Mouse (Mus musculus): ENCODE measurements around the gene Kirrel3. TPM values are rescaled to one million over a fixed set of nuclear protein-coding genes. Genes with fewer than 3 reads are reported as not detected.

Gene Kirrel3
- polyA plus RNA-seq, 1 experiment from 2014 or later: 6.6 TPM

GRCm38 (mm10) chr9:35049891-35050527 lies 564.3 kb downstream of the Kirrel3 start:
- no peak for DNase-seq (ENCODE audit: low spot score)
- no peaks in the 10 kb centered on the region; the same call in 1 of the 2 replicates for H3K4me1 ChIP-seq (ENCODE audit: control insufficient read depth, insufficient read depth, low read length)
- no peaks in the 10 kb centered on the region for H3K9me3 ChIP-seq (ENCODE audit: control insufficient read depth, low read length)
- no peak overlapping the region for H3K4me3 ChIP-seq (ENCODE audit: low read depth, low read length)
- no peaks in the 10 kb centered on the region for H3K27me3 ChIP-seq (ENCODE audit: control insufficient read depth, insufficient read depth, low read length)
- 83% methylated on average over 3 of the region's 3 CpGs for WGBS
- ATAC-seq (ENCODE audit: insufficient read depth, low FRiP score, low TSS enrichment): no peak
- no peak overlapping the region for H3K27ac ChIP-seq (ENCODE audit: low read depth, low read length)
- no peak overlapping the region for H3K4me2 ChIP-seq (ENCODE audit: low read depth)
- no peak overlapping the region for H3K9ac ChIP-seq (ENCODE audit: low read length)
- H3K36me3 ChIP-seq (ENCODE audit: control insufficient read depth, insufficient read depth, low read length): no peaks in the 10 kb centered on the region

- H3K4me2 ChIP-seq (ENCODE audit: low read depth): no peak overlapping the region
- H3K9me3 ChIP-seq (ENCODE audit: control insufficient read depth, low read length): no peaks in the 10 kb centered on the region
- H3K9ac ChIP-seq (ENCODE audit: low read length): no peak overlapping the region
- no peaks in the 10 kb centered on the region for H3K4me1 ChIP-seq (ENCODE audit: control insufficient read depth, insufficient read depth, low read length)
- no peak overlapping the region for H3K27ac ChIP-seq (ENCODE audit: low read depth, low read length)
- 96% methylated on average over 6 of the region's 6 CpGs for WGBS
- no peak for ATAC-seq (ENCODE audit: insufficient read depth, low FRiP score, low TSS enrichment)
- H3K36me3 ChIP-seq (ENCODE audit: control insufficient read depth, insufficient read depth, low read length): no peaks in the 10 kb centered on the region
- H3K4me3 ChIP-seq (ENCODE audit: low read depth, low read length): no peak overlapping the region
- H3K27me3 ChIP-seq (ENCODE audit: control insufficient read depth, insufficient read depth, low read length): no peaks in the 10 kb centered on the region
- DNase-seq (ENCODE audit: low spot score): no peak
These were observed 565.2 kb downstream of the Kirrel3 start for GRCm38 (mm10) chr9:35050701-35051454.

- WGBS: 96% methylated on average over 4 of the region's 4 CpGs
- no peak overlapping the region for H3K27ac ChIP-seq (ENCODE audit: low read depth, low read length)
- ATAC-seq (ENCODE audit: insufficient read depth, low FRiP score, low TSS enrichment) (no peak), DNase-seq (ENCODE audit: low spot score) (no peak)
- no peaks in the 10 kb centered on the region for H3K36me3 ChIP-seq (ENCODE audit: control insufficient read depth, insufficient read depth, low read length)
- no peaks in the 10 kb centered on the region for H3K9me3 ChIP-seq (ENCODE audit: control insufficient read depth, low read length)
- H3K4me2 ChIP-seq (ENCODE audit: low read depth): no peak overlapping the region
- no peaks in the 10 kb centered on the region for H3K4me1 ChIP-seq (ENCODE audit: control insufficient read depth, insufficient read depth, low read length)
- H3K27me3 ChIP-seq (ENCODE audit: control insufficient read depth, insufficient read depth, low read length): no peaks in the 10 kb centered on the region
- no peak overlapping the region for H3K9ac ChIP-seq (ENCODE audit: low read length)
- no peak overlapping the region for H3K4me3 ChIP-seq (ENCODE audit: low read depth, low read length)
These were observed 566.0 kb downstream of the Kirrel3 start for GRCm38 (mm10) chr9:35051666-35052065.

DNA sequence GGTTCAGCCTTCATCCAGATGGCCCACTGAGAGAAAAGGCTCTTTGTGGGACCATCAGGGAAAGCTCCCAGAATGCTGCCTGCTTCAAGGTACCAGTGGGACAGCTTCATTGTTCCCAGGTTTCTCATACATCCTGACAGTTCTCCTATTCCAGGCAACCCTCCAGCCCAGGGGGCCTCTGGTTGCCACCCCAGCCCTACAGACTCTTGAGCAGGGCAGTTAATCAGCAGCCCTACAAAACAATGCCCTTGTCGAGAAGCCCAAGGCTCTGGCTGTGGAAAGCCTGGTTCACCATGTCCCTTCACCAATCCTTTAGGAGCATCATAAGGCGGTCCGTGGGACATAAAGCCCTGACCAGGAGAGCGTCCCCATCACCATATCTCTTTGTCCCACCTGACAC lies 567.0 kb downstream of the Kirrel3 start:
- no peaks in the 10 kb centered on the region for H3K36me3 ChIP-seq (ENCODE audit: control insufficient read depth, insufficient read depth, low read length)
- H3K4me1 ChIP-seq (ENCODE audit: control insufficient read depth, insufficient read depth, low read length): no peaks in the 10 kb centered on the region
- H3K4me3 ChIP-seq (ENCODE audit: low read depth, low read length): no peak overlapping the region
- no peak overlapping the region for H3K27ac ChIP-seq (ENCODE audit: low read depth, low read length)
- 94% methylated on average over 4 of the region's 4 CpGs for WGBS
- H3K4me2 ChIP-seq (ENCODE audit: low read depth): no peak overlapping the region
- H3K9ac ChIP-seq (ENCODE audit: low read length): no peak overlapping the region
- no peak for DNase-seq (ENCODE audit: low spot score)
- H3K27me3 ChIP-seq (ENCODE audit: control insufficient read depth, insufficient read depth, low read length): no peaks in the 10 kb centered on the region
- no peak for ATAC-seq (ENCODE audit: insufficient read depth, low FRiP score, low TSS enrichment)
- H3K9me3 ChIP-seq (ENCODE audit: control insufficient read depth, low read length): no peaks in the 10 kb centered on the region

DNA sequence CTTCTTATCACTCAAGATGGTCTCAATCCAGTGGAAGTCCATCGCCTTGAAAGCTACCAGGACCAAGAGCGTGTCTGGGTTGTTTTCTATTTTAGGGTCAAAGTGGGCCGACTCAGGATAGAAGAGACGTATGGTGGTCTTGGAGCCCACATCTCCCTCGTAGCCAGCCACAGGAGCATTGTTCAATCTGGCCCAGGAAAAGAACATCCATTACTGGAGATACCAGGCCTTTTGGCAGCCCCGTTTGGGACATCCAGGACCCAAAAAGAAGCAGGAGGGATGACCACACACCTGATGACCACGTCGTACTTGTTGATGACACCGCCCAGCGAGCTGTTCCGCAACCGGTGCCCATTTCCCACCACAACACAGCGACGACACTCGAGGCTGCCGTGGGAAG lies 567.4 kb downstream of the Kirrel3 start:
- no peak for ATAC-seq (ENCODE audit: insufficient read depth, low FRiP score, low TSS enrichment)
- Histone ChIP-seq H3K9me3 (ENCODE audit: control insufficient read depth, low read length) (no peaks in the 10 kb centered on the region), H3K9ac (ENCODE audit: low read length) (no peak overlapping the region), H3K4me1 (ENCODE audit: control insufficient read depth, insufficient read depth, low read length) (no peaks in the 10 kb centered on the region), H3K36me3 (ENCODE audit: control insufficient read depth, insufficient read depth, low read length) (no peaks in the 10 kb centered on the region), H3K4me3 (ENCODE audit: low read depth, low read length) (no peak overlapping the region), H3K27ac (ENCODE audit: low read depth, low read length) (no peak overlapping the region), H3K27me3 (ENCODE audit: control insufficient read depth, insufficient read depth, low read length) (no peaks in the 10 kb centered on the region), H3K4me2 (ENCODE audit: low read depth) (no peak overlapping the region)
- WGBS: 96% methylated on average over 16 of the region's 16 CpGs
- no peak for DNase-seq (ENCODE audit: low spot score)

- WGBS: 83% methylated on average over 3 of the region's 3 CpGs
These were observed 568.0 kb downstream of the Kirrel3 start for GRCm38 (mm10) chr9:35053669-35054068.

GRCm38 (mm10) chr9:35055528-35056330 lies 570.0 kb downstream of the Kirrel3 start:
- no peaks in the 10 kb centered on the region for H3K36me3 ChIP-seq (ENCODE audit: control insufficient read depth, insufficient read depth, low read length)
- no peak overlapping the region for H3K4me3 ChIP-seq (ENCODE audit: low read depth, low read length)
- H3K4me1 ChIP-seq (ENCODE audit: control insufficient read depth, insufficient read depth, low read length): no peaks in the 10 kb centered on the region
- ATAC-seq (ENCODE audit: insufficient read depth, low FRiP score, low TSS enrichment): no peak
- WGBS: 90% methylated on average over 11 of the region's 11 CpGs
- H3K4me2 ChIP-seq (ENCODE audit: low read depth): no peak overlapping the region
- no peaks in the 10 kb centered on the region for H3K27me3 ChIP-seq (ENCODE audit: control insufficient read depth, insufficient read depth, low read length)
- DNase-seq (ENCODE audit: low spot score): no peak
- no peak overlapping the region for H3K9ac ChIP-seq (ENCODE audit: low read length)
- no peak overlapping the region for H3K27ac ChIP-seq (ENCODE audit: low read depth, low read length)
- H3K9me3 ChIP-seq (ENCODE audit: control insufficient read depth, low read length): no peaks in the 10 kb centered on the region

More at GRCm38 (mm10) chr9:35053669-35054068, 568.0 kb downstream of the Kirrel3 start:
- H3K27ac ChIP-seq (ENCODE audit: low read depth, low read length): no peak overlapping the region
- H3K27me3 ChIP-seq (ENCODE audit: control insufficient read depth, insufficient read depth, low read length): no peaks in the 10 kb centered on the region
- no peaks in the 10 kb centered on the region for H3K36me3 ChIP-seq (ENCODE audit: control insufficient read depth, insufficient read depth, low read length)
- H3K4me3 ChIP-seq (ENCODE audit: low read depth, low read length): no peak overlapping the region
- H3K4me2 ChIP-seq (ENCODE audit: low read depth): no peak overlapping the region
- ATAC-seq (ENCODE audit: insufficient read depth, low FRiP score, low TSS enrichment): no peak
- H3K4me1 ChIP-seq (ENCODE audit: control insufficient read depth, insufficient read depth, low read length): no peaks in the 10 kb centered on the region
- no peak for DNase-seq (ENCODE audit: low spot score)
- no peaks in the 10 kb centered on the region for H3K9me3 ChIP-seq (ENCODE audit: control insufficient read depth, low read length)
- H3K9ac ChIP-seq (ENCODE audit: low read length): no peak overlapping the region

DNA sequence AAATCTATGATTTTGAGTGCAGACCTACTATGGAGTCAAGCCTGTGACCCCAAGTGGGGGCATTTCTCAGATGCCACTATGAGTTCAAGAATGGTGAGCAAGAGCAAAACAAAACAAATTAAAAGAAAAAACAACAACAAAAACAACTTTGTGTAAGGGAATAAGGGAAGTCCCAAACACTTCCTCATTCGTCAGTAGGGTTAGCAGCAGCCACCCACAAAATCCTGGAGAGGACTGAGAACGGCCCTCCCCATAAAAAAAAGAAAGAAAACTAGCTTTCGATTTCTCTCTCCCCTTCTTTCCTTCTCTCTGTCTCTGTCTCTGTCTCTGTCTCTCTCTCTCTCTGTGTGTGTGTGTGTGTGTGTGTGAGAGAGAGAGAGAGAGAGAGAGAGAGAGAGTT lies 570.9 kb downstream of the Kirrel3 start:
- no peak overlapping the region for H3K4me3 ChIP-seq (ENCODE audit: low read depth, low read length)
- DNase-seq (ENCODE audit: low spot score) (no peak), ATAC-seq (ENCODE audit: insufficient read depth, low FRiP score, low TSS enrichment) (no peak)
- 87% methylated on average over 3 of the region's 3 CpGs for WGBS
- no peaks in the 10 kb centered on the region for H3K4me1 ChIP-seq (ENCODE audit: control insufficient read depth, insufficient read depth, low read length)
- H3K36me3 ChIP-seq (ENCODE audit: control insufficient read depth, insufficient read depth, low read length): no peaks in the 10 kb centered on the region
- no peak overlapping the region for H3K9ac ChIP-seq (ENCODE audit: low read length)
- no peaks in the 10 kb centered on the region for H3K27me3 ChIP-seq (ENCODE audit: control insufficient read depth, insufficient read depth, low read length)
- H3K27ac ChIP-seq (ENCODE audit: low read depth, low read length): no peak overlapping the region
- no peak overlapping the region for H3K4me2 ChIP-seq (ENCODE audit: low read depth)
- no peaks in the 10 kb centered on the region for H3K9me3 ChIP-seq (ENCODE audit: control insufficient read depth, low read length)
